Mouse (Mus musculus) CH12.LX (cell line): ENCODE results near the gene Hmgcl.
A peak's percentile ranks its signal among the peaks of the same experiment; 100 is the strongest.

Experiments used
- CTCF ChIP-seq, 2 experiments: IDR thresholded peaks in 1 of 2; conservative IDR thresholded peaks in 1 of 2; 2 replicates each; pipeline ENCODE4 v1.5.1; 2011 to 2012; ENCODE audit warnings: low read depth in 2 of 2, low read length in 2 of 2, improper control_type of control experiment in 1 of 2, inconsistent platforms in 1 of 2, mild to moderate bottlenecking in 1 of 2, moderate library complexity in 1 of 2
- ELF1 ChIP-seq: IDR thresholded peaks from 2 replicates; pipeline ENCODE4 v1.6.1; 2014; ENCODE audit warnings: low read depth, mild to moderate bottlenecking, inconsistent platforms, low read length, improper control_type of control experiment
- IRF4 ChIP-seq: IDR thresholded peaks from 2 replicates; pipeline ENCODE4 v1.6.1; 2014; ENCODE audit warnings: low read depth, mild to moderate bottlenecking, inconsistent platforms, low read length, improper control_type of control experiment
- MAFK ChIP-seq: IDR thresholded peaks from 2 replicates; pipeline ENCODE4 v1.6.1; 2011; ENCODE audit warnings: low read length, improper control_type of control experiment; ENCODE audit not compliant: insufficient replicate concordance
- POLR2A ChIP-seq: IDR thresholded peaks from 2 replicates; pipeline ENCODE4 v1.6.1; 2011; ENCODE audit warnings: low read depth, mild to moderate bottlenecking, improper control_type of control experiment, low read length
- TCF12 ChIP-seq: IDR thresholded peaks from 2 replicates; pipeline ENCODE4 v1.6.1; 2014; ENCODE audit warnings: low read depth, mild to moderate bottlenecking, inconsistent platforms, low read length, improper control_type of control experiment
- UBTF ChIP-seq: IDR thresholded peaks from 2 replicates; pipeline ENCODE4 v1.6.1; 2012; ENCODE audit warnings: low read depth, mild to moderate bottlenecking, inconsistent platforms, low read length, improper control_type of control experiment, moderate library complexity

DNA sequence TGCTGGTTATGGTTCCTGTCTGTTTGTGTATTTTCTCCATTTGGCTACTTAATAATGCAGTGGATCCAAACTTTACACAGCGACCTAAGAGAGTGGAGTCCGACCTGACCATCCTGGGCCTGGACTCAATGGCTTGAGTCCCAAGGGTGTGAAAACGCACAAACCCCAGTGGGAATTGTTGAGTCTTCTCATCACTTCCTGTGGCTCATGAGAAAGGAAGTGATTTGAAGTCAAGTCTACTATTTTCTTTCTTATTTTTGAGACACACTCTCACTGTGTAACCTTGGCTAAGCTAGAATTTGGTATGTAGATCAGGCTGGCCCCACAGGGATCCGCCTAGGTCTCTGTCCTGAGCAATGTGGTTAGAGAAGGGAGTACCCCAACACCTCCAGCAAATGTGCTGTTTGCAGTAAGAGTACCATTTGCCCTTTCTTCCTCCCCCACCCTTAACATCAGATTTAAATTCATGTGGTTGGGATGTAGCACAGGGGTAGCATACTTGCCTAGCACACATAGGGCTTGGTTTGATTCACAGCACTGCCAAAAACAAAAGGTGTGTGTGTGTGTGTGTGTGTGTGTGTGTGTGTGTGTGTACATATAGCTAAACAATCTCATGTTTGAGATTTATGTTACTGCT, 43.5 kb upstream of the Hmgcl start:
- no peak for TF ChIP-seq POLR2A
- peak; percentile 35; the same call in 1 of the 2 replicates for TF ChIP-seq IRF4
- TF ChIP-seq UBTF: no peak
- peak; percentile 46; the same call in 1 of the 2 replicates for TF ChIP-seq ELF1
- TF ChIP-seq CTCF (conservative IDR thresholded peaks at IDR 0.05 in 1 of 2, IDR thresholded peaks at IDR 0.05 in 1 of 2; ENCODE audit: low read depth in 2 of 2, low read length in 2 of 2): no peak
- TF ChIP-seq TCF12: no peak
- TF ChIP-seq MAFK: no peak
